Mouse (Mus musculus): ENCODE results near the gene Teddm1b. TPM values are rescaled to one million over a fixed set of nuclear protein-coding genes. Genes with fewer than 3 reads are reported as not detected.
"Not testable (repeated sequence)": the region's sequence is repeated elsewhere in the genome, so short reads cannot be mapped to it uniquely, and the experiment has no call there.

Gene Teddm1b
- polyA plus RNA-seq, 1 experiment from 2014 or later: not detected

GRCm38 (mm10) chr1:153855946-153856345 is 18.2 kb upstream of the Teddm1b start:
- 65% methylated on average over 8 of the region's 8 CpGs for WGBS
- H3K27ac ChIP-seq (replicated peaks in 1 of 2; ENCODE audit: control insufficient read depth in 1 of 2, insufficient read depth in 1 of 2, low read depth in 2 of 2, low read length in 2 of 2): no peak overlapping the region
- H3K9ac ChIP-seq (ENCODE audit: low read length): no peak overlapping the region
- no peak overlapping the region for H3K4me3 ChIP-seq (ENCODE audit: control insufficient read depth in 1 of 2, insufficient read depth in 1 of 2, low read depth in 1 of 2, low read length in 2 of 2)
- H3K27me3 ChIP-seq (ENCODE audit: control insufficient read depth, insufficient read depth, low read length): no peaks in the 10 kb centered on the region
- H3K36me3 ChIP-seq (ENCODE audit: control insufficient read depth, insufficient read depth, low read length): no peaks in the 10 kb centered on the region
- no peaks in the 10 kb centered on the region for H3K9me3 ChIP-seq (ENCODE audit: control insufficient read depth, low read length)
- H3K4me2 ChIP-seq (ENCODE audit: low read length): no peak overlapping the region
- no peaks in the 10 kb centered on the region for H3K4me1 ChIP-seq (ENCODE audit: control insufficient read depth in 2 of 2, insufficient read depth in 2 of 2, low read length in 2 of 2)
- no peak for ATAC-seq (ENCODE audit: insufficient number of reproducible peaks, insufficient read depth, low FRiP score, low read depth)

GRCm38 (mm10) chr1:153880391-153880790 is 6.2 kb downstream of the Teddm1b start:
- not testable (repeated sequence) for ATAC-seq (ENCODE audit: insufficient number of reproducible peaks, insufficient read depth, low FRiP score, low read depth)

DNA sequence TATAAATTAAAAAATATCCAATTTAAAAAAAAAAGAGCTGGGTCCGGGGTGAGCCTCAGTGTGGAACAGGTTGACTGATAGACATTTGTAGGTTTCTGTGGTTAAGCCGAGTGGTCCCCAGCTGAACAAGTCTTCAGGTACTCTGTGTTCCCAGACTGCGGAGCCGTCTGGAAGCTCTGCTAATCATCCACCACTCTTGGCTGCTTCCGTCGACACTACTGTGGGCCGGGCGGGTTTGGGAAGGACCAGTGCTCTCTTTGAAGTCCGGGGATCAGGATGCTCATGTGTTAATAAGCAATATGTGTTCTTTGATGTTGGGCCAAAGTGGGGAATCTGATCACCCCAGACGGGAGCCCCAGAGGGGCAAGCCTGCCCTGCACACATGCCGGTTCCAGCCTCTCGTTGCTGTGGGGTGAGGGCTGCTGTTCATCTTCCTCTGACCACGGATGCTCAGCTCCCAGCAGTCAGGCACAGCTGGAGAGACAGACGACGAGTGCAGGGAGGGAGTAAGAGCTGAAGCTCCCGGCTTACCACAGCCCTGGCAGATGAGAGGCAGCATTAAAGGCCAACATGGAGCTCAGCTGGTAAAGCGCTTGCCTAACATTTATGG is 12.0 kb downstream of the Teddm1b start:
- ATAC-seq (ENCODE audit: insufficient number of reproducible peaks, insufficient read depth, low FRiP score, low read depth): no peak

More at GRCm38 (mm10) chr1:153880391-153880790, 6.2 kb downstream of the Teddm1b start:
- WGBS: 94% methylated on average over 17 of the region's 17 CpGs
- not testable (repeated sequence) for H3K4me1 ChIP-seq (ENCODE audit: control insufficient read depth in 2 of 2, insufficient read depth in 2 of 2, low read length in 2 of 2); H3K9ac ChIP-seq (ENCODE audit: low read length); H3K4me3 ChIP-seq (ENCODE audit: control insufficient read depth in 1 of 2, insufficient read depth in 1 of 2, low read depth in 1 of 2, low read length in 2 of 2); H3K4me2 ChIP-seq (ENCODE audit: low read length); H3K36me3 ChIP-seq (ENCODE audit: control insufficient read depth, insufficient read depth, low read length); H3K27ac ChIP-seq (replicated peaks in 1 of 2; ENCODE audit: control insufficient read depth in 1 of 2, insufficient read depth in 1 of 2, low read depth in 2 of 2, low read length in 2 of 2); H3K9me3 ChIP-seq (ENCODE audit: control insufficient read depth, low read length); H3K27me3 ChIP-seq (ENCODE audit: control insufficient read depth, insufficient read depth, low read length)

GRCm38 (mm10) chr1:153890121-153890520 is 16.0 kb downstream of the Teddm1b start:
- H3K4me3 ChIP-seq (ENCODE audit: control insufficient read depth in 1 of 2, insufficient read depth in 1 of 2, low read depth in 1 of 2, low read length in 2 of 2): no peak overlapping the region
- 86% methylated on average over 10 of the region's 10 CpGs for WGBS
- ATAC-seq (ENCODE audit: insufficient number of reproducible peaks, insufficient read depth, low FRiP score, low read depth): no peak

More for the DNA sequence above, 12.0 kb downstream of the Teddm1b start:
- Histone ChIP-seq H3K36me3 (ENCODE audit: control insufficient read depth, insufficient read depth, low read length) (no peaks in the 10 kb centered on the region), H3K4me3 (ENCODE audit: control insufficient read depth in 1 of 2, insufficient read depth in 1 of 2, low read depth in 1 of 2, low read length in 2 of 2) (no peak overlapping the region), H3K27ac (replicated peaks in 1 of 2; ENCODE audit: control insufficient read depth in 1 of 2, insufficient read depth in 1 of 2, low read depth in 2 of 2, low read length in 2 of 2) (no peak overlapping the region), H3K9ac (ENCODE audit: low read length) (no peak overlapping the region), H3K27me3 (ENCODE audit: control insufficient read depth, insufficient read depth, low read length) (no peaks in the 10 kb centered on the region), H3K9me3 (ENCODE audit: control insufficient read depth, low read length) (no peaks in the 10 kb centered on the region), H3K4me1 (ENCODE audit: control insufficient read depth in 2 of 2, insufficient read depth in 2 of 2, low read length in 2 of 2) (no peaks in the 10 kb centered on the region), H3K4me2 (ENCODE audit: low read length) (no peak overlapping the region)
- WGBS: 25% methylated on average over 17 of the region's 17 CpGs

GRCm38 (mm10) chr1:153891442-153891841 is 17.3 kb downstream of the Teddm1b start, which contains the start of gene Teddm1a:
Teddm1a (plus strand) TSS chr1:153891742.
- H3K9me3 ChIP-seq (ENCODE audit: control insufficient read depth, low read length): no peaks in the 10 kb centered on the region

More at GRCm38 (mm10) chr1:153890121-153890520, 16.0 kb downstream of the Teddm1b start:
- no peaks in the 10 kb centered on the region for H3K27me3 ChIP-seq (ENCODE audit: control insufficient read depth, insufficient read depth, low read length)
- H3K36me3 ChIP-seq (ENCODE audit: control insufficient read depth, insufficient read depth, low read length): no peaks in the 10 kb centered on the region
- H3K9ac ChIP-seq (ENCODE audit: low read length): no peak overlapping the region
- H3K27ac ChIP-seq (replicated peaks in 1 of 2; ENCODE audit: control insufficient read depth in 1 of 2, insufficient read depth in 1 of 2, low read depth in 2 of 2, low read length in 2 of 2): no peak overlapping the region
- no peaks in the 10 kb centered on the region for H3K9me3 ChIP-seq (ENCODE audit: control insufficient read depth, low read length)
- no peak overlapping the region for H3K4me2 ChIP-seq (ENCODE audit: low read length)
- H3K4me1 ChIP-seq (ENCODE audit: control insufficient read depth in 2 of 2, insufficient read depth in 2 of 2, low read length in 2 of 2): no peaks in the 10 kb centered on the region

DNA sequence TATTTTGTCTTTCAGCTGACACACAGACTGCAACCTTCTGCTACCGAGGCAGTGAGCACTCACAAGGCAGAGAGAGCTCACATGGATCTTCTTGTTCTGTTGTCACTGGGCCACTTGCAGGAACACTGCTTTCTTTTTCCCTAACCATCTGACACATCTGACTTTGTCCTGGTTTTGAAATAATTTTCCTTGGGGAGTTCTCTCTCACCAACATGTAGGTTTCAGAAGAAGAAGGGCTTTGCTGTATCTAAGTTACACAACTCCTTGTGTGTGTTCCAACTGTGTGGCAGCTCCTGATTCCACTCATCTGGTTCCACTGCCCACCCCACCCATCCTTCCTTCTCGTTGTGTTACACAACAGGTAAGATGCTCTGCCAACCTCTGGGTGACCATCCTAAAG is 19.6 kb downstream of the Teddm1b start:
- no peak for ATAC-seq (ENCODE audit: insufficient number of reproducible peaks, insufficient read depth, low FRiP score, low read depth)

More at GRCm38 (mm10) chr1:153891442-153891841, 17.3 kb downstream of the Teddm1b start, which contains the start of gene Teddm1a:
- Histone ChIP-seq H3K4me3 (ENCODE audit: control insufficient read depth in 1 of 2, insufficient read depth in 1 of 2, low read depth in 1 of 2, low read length in 2 of 2) (no peak within 1 kb of the TSS), H3K9ac (ENCODE audit: low read length) (no peak within 1 kb of the TSS), H3K4me1 (ENCODE audit: control insufficient read depth in 2 of 2, insufficient read depth in 2 of 2, low read length in 2 of 2) (no peaks in the 10 kb centered on the region), H3K36me3 (ENCODE audit: control insufficient read depth, insufficient read depth, low read length) (no peaks in the 10 kb centered on the region), H3K4me2 (ENCODE audit: low read length) (no peak within 1 kb of the TSS), H3K27ac (replicated peaks in 1 of 2; ENCODE audit: control insufficient read depth in 1 of 2, insufficient read depth in 1 of 2, low read depth in 2 of 2, low read length in 2 of 2) (no peak within 1 kb of the TSS), H3K27me3 (ENCODE audit: control insufficient read depth, insufficient read depth, low read length) (no peaks in the 10 kb centered on the region)
- 45% methylated on average over 4 of the region's 4 CpGs for WGBS
- ATAC-seq (ENCODE audit: insufficient number of reproducible peaks, insufficient read depth, low FRiP score, low read depth): no peak

DNA sequence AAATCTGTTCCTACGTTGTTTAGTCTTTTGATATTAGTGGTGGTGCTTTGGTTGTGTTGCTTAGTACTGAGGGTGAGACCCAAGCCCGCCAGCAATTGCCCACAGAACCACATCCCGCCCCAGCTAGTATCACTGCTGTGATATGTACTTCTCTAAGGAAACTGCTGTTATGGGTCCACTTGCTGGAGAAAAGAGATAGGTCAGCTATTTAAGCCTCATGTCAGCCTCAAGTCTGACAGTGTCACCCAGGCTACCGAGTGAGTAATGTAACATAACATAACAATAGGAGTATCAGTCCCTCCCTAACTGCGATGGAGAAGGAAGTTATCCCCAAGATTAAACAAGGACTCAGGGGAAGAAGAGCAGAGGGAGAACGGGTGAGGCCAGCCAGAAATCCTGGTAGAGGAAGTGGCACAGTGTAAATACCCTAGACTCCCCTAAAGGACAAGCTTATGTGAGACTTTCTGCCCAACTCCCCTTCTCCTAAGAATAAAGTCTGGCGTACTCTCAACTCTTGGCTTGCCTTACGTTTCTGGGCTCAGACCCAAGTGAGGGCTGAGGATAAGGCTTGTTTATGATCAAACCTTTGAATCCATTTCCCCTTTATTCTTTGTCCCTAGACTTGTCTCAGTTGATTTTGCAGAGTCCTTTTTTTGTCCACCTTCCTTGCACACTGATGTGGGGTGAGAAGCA is 20.2 kb downstream of the Teddm1b start:
- no peak overlapping the region for H3K27ac ChIP-seq (replicated peaks in 1 of 2; ENCODE audit: control insufficient read depth in 1 of 2, insufficient read depth in 1 of 2, low read depth in 2 of 2, low read length in 2 of 2)
- H3K27me3 ChIP-seq (ENCODE audit: control insufficient read depth, insufficient read depth, low read length): no peaks in the 10 kb centered on the region
- H3K4me2 ChIP-seq (ENCODE audit: low read length): no peak overlapping the region
- 37% methylated on average over 8 of the region's 8 CpGs for WGBS
- H3K4me1 ChIP-seq (ENCODE audit: control insufficient read depth in 2 of 2, insufficient read depth in 2 of 2, low read length in 2 of 2): peaks cover 2 to 8% of the 10 kb centered on the region in 2 experiments; a peak in 2 of 4 replicates
- no peaks in the 10 kb centered on the region for H3K36me3 ChIP-seq (ENCODE audit: control insufficient read depth, insufficient read depth, low read length)
- no peak overlapping the region for H3K4me3 ChIP-seq (ENCODE audit: control insufficient read depth in 1 of 2, insufficient read depth in 1 of 2, low read depth in 1 of 2, low read length in 2 of 2)
- no peak for ATAC-seq (ENCODE audit: insufficient number of reproducible peaks, insufficient read depth, low FRiP score, low read depth)
- H3K9ac ChIP-seq (ENCODE audit: low read length): no peak overlapping the region
- H3K9me3 ChIP-seq (ENCODE audit: control insufficient read depth, low read length): no peaks in the 10 kb centered on the region

More for the DNA sequence above, 19.6 kb downstream of the Teddm1b start:
- Histone ChIP-seq H3K27me3 (ENCODE audit: control insufficient read depth, insufficient read depth, low read length) (no peaks in the 10 kb centered on the region), H3K36me3 (ENCODE audit: control insufficient read depth, insufficient read depth, low read length) (no peaks in the 10 kb centered on the region), H3K9me3 (ENCODE audit: control insufficient read depth, low read length) (no peaks in the 10 kb centered on the region), H3K9ac (ENCODE audit: low read length) (no peak overlapping the region), H3K4me2 (ENCODE audit: low read length) (no peak overlapping the region), H3K4me1 (ENCODE audit: control insufficient read depth in 2 of 2, insufficient read depth in 2 of 2, low read length in 2 of 2) (peaks cover 0 to 8% of the 10 kb centered on the region in 2 experiments; a peak in 2 of 4 replicates), H3K27ac (replicated peaks in 1 of 2; ENCODE audit: control insufficient read depth in 1 of 2, insufficient read depth in 1 of 2, low read depth in 2 of 2, low read length in 2 of 2) (no peak overlapping the region), H3K4me3 (ENCODE audit: control insufficient read depth in 1 of 2, insufficient read depth in 1 of 2, low read depth in 1 of 2, low read length in 2 of 2) (no peak overlapping the region)
- WGBS: 61% methylated on average over 2 of the region's 2 CpGs
